ENCODE assay signal across 8 mouse cellular contexts in the genomic region with DNA sequence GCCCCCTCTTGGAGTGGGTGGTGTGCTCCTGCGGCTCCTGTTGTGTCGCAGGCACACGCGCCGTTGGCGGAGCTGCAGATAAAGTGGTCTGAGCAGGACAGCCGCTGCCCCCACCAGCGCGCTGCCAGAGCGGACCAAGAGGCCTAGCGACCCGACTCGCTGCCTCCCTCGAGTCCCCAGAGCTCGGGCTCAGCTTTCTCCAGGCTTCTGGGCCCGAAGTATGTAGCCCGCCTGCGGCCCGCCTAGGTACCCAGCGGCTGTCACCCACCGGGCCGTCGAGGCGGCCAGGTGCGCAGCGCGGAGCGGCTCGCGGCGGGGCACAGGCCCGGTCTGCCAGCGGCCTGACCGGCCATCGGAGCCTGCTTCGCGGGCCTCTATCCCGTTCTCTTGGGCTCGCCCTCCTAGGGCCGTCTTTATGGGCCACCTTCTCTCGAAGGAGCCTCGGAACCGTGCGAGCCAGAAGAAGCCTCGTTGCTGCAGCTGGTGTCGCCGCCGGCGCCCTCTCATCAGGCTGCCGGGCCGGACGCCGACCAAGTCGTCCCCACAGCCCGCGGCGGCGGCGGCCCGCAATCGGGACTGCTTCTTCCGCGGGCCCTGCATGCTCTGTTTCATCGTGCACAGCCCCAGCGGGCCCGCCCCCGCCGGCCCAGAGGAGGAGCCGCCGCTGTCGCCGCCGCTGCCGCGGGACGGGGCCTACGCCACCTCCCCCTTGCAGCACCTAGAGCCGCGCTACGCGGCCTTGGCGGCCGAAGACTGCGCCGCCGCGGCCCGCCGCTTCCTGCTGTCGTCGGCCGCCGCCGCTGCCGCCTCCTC. TPM values are rescaled to one million over a fixed set of nuclear protein-coding genes. Genes with fewer than 3 reads are reported as not detected.
DNase-seq lines count a peak whose midpoint lies in the region; ATAC-seq and TF ChIP-seq lines count a peak whose summit lies in the region.

Gene B630019K06Rik, plus strand, starts transcription at position 40 of the 813 bp plus-strand sequence.

- ATAC-seq in heart, embryonic 12.5 days (ENCODE audit: insufficient number of reproducible peaks, low FRiP score): peak; percentile 86
- peak; percentile 96 for ATAC-seq in kidney, embryonic 15.5 days (replicated peaks; ENCODE audit: low FRiP score)
- ATAC-seq in midbrain, postnatal 0 days (ENCODE audit: low FRiP score): peak; percentile 90

- H3K9me3 ChIP-seq in heart, embryonic 12.5 days (replicated peaks): peaks cover 14% of the 10 kb centered on the region
- no peaks in the 10 kb centered on the region for H3K9me3 ChIP-seq in kidney, embryonic 15.5 days (replicated peaks)
- H3K9me3 ChIP-seq in midbrain, postnatal 0 days (ENCODE audit: low read length): no peaks in the 10 kb centered on the region

- H3K9ac ChIP-seq in heart, embryonic 12.5 days: peak within 1 kb of the TSS; percentile 78
- peak within 1 kb of the TSS; percentile 61 for H3K9ac ChIP-seq in kidney, embryonic 15.5 days
- peak within 1 kb of the TSS; percentile 77 for H3K9ac ChIP-seq in midbrain, postnatal 0 days (replicated peaks; ENCODE audit: low read length, poor library complexity, severe bottlenecking)

- H3K4me1 ChIP-seq in heart, embryonic 12.5 days (replicated peaks): no peaks in the 10 kb centered on the region
- H3K4me1 ChIP-seq in kidney, embryonic 15.5 days: no peaks in the 10 kb centered on the region
- no peaks in the 10 kb centered on the region for H3K4me1 ChIP-seq in midbrain, postnatal 0 days (ENCODE audit: insufficient read depth, low read length)

- 17% methylated on average over 75 of the region's 95 CpGs for WGBS in heart, embryonic 12.5 days
- 19% methylated on average over 68 of the region's 95 CpGs for WGBS in kidney, embryonic 15.5 days
- 18% methylated on average over 41 of the region's 95 CpGs for WGBS in midbrain, postnatal 0 days

- peak; percentile 43 to 68 for DNase-seq in urinary bladder, adult 18-20 months (ENCODE audit: low spot score in 2 of 2)
- DNase-seq in urinary bladder, postnatal 10 days (ENCODE audit: low spot score): no peak
- peak; percentile 12 for DNase-seq in fibroblast of lung, adult 2 months (ENCODE audit: low read depth)
- DNase-seq in liver: peak; percentile 45
- peak; percentile 67 for DNase-seq in midbrain, postnatal 0 days (ENCODE audit: low spot score)
- peak; percentile 17 to 62 for DNase-seq in spleen, postnatal 4 days (ENCODE audit: low spot score in 2 of 2)

- peak within 1 kb of the TSS; percentile 64 for H3K4me3 ChIP-seq in heart, embryonic 12.5 days
- peak within 1 kb of the TSS; percentile 60 for H3K4me3 ChIP-seq in kidney, embryonic 15.5 days (replicated peaks)
- peak within 1 kb of the TSS; percentile 56 for H3K4me3 ChIP-seq in midbrain, postnatal 0 days (ENCODE audit: low read depth, low read length)

- H3K27ac ChIP-seq in heart, embryonic 12.5 days (ENCODE audit: poor library complexity, severe bottlenecking): peak within 1 kb of the TSS; percentile 73
- peak within 1 kb of the TSS; percentile 87 for H3K27ac ChIP-seq in kidney, embryonic 15.5 days
- H3K27ac ChIP-seq in midbrain, postnatal 0 days (ENCODE audit: low read depth, low read length): peak within 1 kb of the TSS; percentile 80

- peaks cover 7% of the 10 kb centered on the region; the same call in 1 of the 2 replicates for H3K36me3 ChIP-seq in heart, embryonic 12.5 days
- no peaks in the 10 kb centered on the region for H3K36me3 ChIP-seq in kidney, embryonic 15.5 days
- H3K36me3 ChIP-seq in midbrain, postnatal 0 days (ENCODE audit: insufficient read depth, low read length): no peaks in the 10 kb centered on the region

- H3K4me2 ChIP-seq in heart, embryonic 12.5 days: peak within 1 kb of the TSS; percentile 84
- H3K4me2 ChIP-seq in kidney, embryonic 15.5 days: peak within 1 kb of the TSS; percentile 72
- H3K4me2 ChIP-seq in midbrain, postnatal 0 days (ENCODE audit: low read depth, low read length, poor library complexity, severe bottlenecking): peak within 1 kb of the TSS; percentile 63

- no peaks in the 10 kb centered on the region for H3K27me3 ChIP-seq in heart, embryonic 12.5 days (replicated peaks)
- no peaks in the 10 kb centered on the region for H3K27me3 ChIP-seq in kidney, embryonic 15.5 days
- H3K27me3 ChIP-seq in midbrain, postnatal 0 days (ENCODE audit: insufficient read depth, low read length): no peaks in the 10 kb centered on the region

- TF ChIP-seq CTCF in midbrain, postnatal 0 days (IDR thresholded peaks at IDR 0.05): no peak

RNA-seq across cellular contexts. Expression of gene B630019K06Rik, which starts in this region (rescaled TPM):
- 3.1 TPM in 2 replicates for polyA plus RNA-seq in heart, embryonic 12.5 days (2016; fragmentation: Nextera tagmentation; extraction: Ambion mirVana)
- polyA plus RNA-seq in kidney, embryonic 15.5 days (2015; fragmentation: Nextera tagmentation; extraction: Ambion mirVana): 3.6 and 3.7 TPM in 2 replicates
- total RNA-seq in midbrain, postnatal 0 days (2014; rRNA removed): 112 and 113 TPM in 2 replicates
- 37.5 and 40.5 TPM in 2 replicates for polyA plus RNA-seq in midbrain, postnatal 0 days (2015; fragmentation: Nextera tagmentation; extraction: Ambion mirVana)
